In genomic region chr10:8454711-8455110, GRCm38 (mm10) we compare ENCODE assay signal across 9 mouse cellular contexts.
"Had no signal": no experiment of that assay in that cellular context is flagged by ENCODE, and none has a peak within 500 bp of the region (broad histone marks: within the 10 kb centered on the region; RNA-seq: fewer than 3 reads in every experiment).

No protein-coding gene starts in this region.

- DNase-seq: kidney, adult 2 months; kidney, postnatal 25 days; layer of hippocampus, adult 9-11 months; layer of hippocampus, postnatal 36 days; liver; lung, adult 18-20 months; lung, postnatal 36 days; right cerebral cortex, postnatal 14 days; thymus, postnatal 36 days had no signal
